Mouse (Mus musculus) MN1 (cell line): ENCODE data around the gene Ppp1r10.

Experiments
- DNase-seq: peaks from one replicate; pipeline ENCODE4 v3.0.0-alpha.2; 2016; ENCODE audit warnings: low spot score

Ppp1r10 gene

DNA sequence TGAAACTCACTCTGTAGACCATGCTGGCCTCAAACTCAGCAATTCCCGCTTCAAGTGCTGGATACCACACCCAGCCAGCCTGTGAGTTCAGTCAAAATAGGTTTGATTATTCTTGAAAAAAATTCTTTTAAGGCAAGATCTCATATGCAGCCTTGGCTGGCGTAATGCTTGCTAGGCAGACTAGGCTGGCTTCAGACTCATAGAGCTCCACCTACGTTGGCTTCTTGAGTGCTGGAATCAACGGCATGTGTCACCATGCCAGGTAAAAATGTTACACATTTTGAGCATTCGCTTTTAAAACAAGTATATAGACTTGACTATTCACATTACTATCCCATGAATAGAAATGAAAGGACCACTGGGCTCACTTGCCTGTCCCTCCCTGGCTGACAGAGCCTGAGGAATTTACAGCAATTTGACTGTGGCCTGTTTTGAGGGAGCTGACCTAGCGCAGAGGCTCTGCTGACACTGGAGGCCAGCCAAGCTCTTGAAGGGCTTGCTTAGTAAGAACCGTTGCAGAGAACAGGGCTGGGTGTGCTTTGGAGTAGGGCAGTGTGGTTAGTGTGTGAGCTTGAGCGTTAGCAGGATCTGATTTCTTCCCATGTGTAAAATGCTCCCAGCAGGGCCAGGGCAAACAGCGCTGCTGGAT, 12.8 kb upstream of the Ppp1r10 start:
- peak; percentile 86 for DNase-seq

DNA sequence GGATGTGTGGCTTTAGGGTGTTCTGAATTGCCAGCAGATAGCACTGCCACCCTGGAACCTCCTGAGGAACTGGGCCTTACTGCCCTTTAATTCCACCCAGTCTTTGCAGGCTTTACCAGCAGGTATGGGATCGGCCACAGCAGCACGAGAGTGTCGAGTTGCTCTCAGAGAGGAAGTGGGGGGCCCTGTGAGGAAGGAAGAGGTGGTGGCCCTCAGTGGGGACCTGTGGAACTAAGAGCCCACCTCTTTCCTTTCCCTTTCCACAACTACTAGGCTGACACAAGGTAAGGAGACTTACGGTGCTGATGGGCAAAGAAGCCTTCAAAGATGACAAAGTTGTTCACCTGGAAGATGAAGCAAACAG, 12.3 kb upstream of the Ppp1r10 start:
- no peak for DNase-seq

DNA sequence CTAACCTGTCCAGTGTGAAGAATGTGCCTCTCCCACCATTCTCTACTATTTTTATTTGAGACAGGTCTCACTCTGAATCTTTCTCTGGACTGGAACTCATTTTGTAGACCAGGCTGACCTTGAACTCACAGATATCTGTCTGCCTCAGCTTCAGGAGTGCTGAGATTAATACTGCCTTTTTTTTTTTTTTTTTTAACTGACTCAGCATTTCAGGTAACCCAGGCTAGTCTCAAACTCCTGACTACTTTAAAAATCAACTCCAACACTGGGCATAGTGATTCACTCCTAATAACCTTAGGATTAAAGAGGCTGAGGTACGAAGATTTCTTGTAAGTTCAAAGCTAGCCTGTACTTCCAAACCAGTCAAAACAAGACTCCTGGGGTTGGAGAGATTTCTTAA, 10.6 kb upstream of the Ppp1r10 start:
- no peak for DNase-seq

DNA sequence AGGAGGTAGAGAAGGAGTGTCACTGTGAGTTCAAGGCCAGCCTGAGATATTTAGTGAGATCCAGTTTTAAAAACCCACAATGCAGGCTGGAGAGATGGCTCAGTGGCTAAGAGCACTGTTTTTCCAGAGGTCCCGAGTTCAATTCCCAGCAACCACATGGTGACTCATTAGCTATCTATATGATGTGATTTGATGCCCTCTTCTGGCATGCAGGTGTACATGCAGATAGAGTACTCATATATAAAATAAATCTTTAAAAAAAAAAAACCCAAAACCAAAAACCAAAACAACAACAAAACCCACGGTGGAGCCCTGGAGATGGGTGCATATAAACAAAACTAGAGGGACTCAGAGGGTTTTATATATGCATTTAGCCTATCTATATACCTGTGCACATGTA, 8.6 kb upstream of the Ppp1r10 start:
- DNase-seq = peak; percentile 27

DNA sequence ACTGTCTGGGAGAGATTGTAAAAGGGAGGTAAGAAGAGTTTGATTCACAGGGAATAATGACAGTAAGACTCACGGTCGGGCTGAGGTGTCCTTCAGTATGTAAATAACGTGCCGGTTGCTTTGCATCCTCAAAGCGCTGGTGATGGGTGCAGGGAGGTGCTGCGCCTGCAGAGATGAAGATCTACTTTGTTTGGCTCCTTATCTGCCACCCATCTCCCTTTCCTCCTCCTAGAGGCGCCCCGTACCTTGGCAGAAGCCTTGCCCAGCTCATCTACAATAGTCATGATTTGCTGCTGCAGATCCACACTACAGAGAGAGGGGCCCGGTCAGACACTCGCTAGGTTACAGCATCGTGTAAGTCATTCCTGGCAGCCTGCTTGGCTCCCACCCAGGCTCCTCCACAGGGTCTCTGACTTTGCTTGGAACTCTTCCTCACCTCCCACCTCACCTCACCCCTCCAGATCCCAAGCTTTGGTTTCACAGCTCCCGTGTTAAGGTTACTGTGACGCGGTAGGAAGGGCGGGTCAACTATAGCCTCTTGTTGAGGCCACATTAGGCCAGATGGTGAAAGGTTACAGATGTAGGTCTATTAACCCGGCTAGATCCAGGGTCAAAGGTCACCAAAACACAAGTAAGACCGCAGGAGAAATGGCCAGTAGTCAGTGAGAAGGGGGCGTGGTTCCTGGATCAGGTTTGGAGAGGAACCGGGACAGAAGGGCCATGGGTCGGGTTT, 6.9 kb upstream of the Ppp1r10 start:
- no peak for DNase-seq

DNA sequence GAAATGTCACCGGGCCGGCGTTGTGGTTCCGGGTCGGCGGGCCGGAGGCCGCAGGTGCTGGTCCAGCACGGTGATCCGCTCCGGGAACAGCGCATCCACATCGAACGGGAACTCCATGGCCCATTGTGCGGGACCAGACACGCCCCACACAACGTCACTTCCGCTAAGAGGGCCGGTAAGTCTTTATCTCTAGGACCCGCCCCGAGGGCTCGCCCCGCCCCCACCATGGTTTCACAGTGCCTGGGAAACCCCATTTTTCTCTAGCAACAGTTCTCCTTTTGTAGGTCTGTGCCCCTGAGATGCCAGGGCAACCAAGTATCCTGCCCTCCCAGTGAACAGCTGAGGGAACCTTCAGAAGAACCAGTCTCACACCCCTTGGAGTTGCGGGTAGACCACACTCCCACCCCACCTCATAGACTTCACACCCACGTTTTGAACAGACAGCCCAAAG, 6.3 kb upstream of the Ppp1r10 start, which contains the start of gene Atat1:
Gene Atat1, minus strand, starts transcription at position 157 of the 451 bp plus-strand sequence.
- peak; percentile 89 for DNase-seq

DNA sequence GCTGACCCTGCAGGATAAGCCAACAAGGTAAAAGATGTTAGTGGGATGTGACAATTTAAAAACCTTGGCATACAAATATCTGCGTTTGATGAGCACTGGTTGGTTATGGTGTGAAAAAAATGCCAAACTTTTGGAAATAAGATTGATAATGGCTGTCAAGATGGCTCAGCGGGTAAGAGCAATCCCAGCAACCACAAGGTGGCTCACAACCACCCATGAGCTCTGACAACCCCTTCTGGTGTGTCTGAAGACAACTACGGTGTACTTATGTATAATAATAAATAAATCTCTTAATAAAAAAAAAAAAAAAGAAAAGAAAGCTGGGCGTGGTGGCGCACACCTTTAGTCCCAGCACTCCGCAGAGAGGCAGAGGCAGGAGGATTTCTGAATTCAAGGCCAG, 1.3 kb upstream of the Ppp1r10 start:
- DNase-seq = peak; percentile 43

DNA sequence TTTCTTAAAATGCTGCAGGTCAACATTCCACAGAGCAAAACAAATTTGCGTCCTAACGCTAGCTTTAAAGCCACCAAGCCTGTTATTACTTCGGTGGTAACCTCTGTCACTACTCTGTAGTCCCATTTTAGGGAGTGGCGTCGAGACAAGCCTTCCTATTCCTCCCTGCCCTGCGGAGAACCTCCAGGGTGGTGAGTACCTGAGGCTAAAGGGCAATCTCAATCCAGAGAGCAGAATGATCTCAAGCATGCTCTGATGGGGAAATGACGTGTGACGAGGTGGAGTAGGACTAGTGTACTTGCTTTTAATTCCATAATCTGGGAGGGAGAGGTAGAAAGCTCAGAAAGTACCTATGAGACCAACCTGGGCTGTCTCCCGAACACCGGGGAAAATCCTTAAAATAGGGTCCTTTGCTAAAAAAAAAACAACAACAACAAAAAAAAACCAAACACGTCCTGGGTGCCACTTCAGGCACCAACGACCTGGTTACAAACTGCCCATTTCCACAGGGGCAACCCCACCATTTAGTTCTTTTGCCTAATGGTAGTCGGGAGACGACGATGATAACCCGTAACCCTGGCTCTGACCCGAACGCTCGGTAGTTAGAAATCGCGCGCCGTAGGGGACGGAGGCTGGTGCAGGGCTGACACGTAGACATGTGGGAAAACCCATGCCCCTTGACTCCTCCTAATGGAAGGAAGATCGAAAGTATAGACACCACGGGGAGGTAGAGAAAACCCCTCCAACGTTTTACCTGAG, 517 bp upstream of the Ppp1r10 start:
- peak; percentile 45 for DNase-seq

DNA sequence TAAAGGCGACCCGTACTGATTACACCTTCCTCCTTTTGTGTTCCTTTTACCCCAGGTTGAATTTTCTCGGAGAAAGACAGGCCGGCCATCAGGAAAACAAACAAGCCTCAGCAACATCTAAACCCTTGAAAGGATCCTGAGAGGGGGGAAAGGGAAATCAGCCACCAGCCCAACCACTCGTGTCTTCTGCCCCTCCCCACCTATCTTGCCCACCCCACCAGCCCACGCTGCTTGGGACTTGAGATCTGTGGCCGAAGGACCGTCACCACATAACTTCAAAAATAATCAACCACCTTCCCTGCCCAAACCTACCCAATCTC, 869 bp downstream of the Ppp1r10 start:
- DNase-seq = no peak

DNA sequence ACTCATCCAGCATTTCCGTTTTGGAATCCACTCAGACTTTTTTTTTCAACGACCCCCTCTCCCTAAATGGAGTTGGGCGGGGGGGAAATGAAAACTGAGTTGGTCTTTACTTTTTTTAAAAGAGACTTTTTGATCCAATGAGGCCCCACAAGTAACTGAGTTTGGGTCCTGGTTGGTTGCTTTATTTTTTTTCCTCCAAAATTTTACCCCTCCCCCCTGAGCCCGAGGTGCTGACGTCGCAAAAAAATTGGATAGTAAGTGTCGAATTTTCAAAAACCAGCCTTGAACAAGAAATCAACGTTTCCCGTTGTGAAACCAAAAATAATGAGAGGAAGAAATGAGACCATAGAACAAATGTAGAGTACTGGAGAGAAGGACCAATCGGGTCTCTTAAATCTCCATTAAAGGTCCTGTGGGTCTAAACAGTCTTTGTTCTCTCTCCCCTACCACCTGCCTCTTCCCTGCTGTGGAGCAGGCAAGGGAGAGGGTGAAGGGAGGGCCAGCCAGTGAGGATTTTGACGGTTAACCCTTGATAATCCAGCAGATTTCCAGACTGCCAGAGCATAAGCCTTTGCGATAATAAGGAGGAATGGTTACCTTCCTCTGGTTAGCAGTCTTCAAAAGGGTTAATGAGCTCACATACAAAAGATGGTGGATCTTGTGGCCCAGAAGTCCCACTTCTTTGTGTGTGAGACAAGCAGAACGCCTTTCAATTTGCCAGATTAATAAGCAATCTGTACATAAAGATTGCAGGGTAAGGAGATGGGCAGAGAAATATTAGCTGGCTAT, 1.4 kb downstream of the Ppp1r10 start:
- DNase-seq = peak; percentile 67

DNA sequence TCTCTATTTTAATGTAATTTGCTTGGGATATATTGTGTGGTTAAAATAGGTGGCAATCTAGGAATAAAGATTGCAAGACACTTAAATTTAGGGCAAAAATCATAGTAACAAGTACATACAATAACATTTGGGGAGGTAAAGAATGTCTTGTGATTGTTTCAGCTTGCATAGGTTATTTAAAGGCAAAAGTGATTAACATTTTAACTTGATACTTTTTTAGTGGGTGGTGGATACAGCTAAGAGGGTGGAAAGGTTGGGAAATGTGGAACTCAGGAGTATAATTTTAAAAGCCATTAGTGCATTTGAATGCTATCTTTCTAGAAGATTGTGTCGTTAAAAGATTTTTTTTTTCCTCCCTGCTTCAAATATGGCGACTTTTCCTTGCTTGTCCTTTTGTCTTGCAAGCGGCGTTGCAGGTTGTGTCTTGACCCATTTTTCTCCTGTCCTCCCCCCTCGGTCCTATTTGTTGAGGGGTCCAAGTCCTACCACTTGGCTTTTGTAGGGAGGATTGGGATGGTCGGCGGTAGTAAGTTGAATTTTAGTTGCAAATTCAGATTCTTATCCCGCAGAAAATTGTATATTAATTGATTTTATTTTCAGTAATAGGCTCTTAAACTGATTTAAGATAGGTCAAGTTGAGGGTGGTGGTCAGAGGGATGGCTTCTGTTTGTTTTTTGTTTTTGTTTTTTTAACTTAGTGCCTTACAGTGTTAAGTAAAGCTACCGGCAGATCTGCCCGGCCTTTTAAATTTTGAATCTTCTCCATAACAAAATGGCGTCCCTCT, 2.2 kb downstream of the Ppp1r10 start:
- peak; percentile 74 for DNase-seq

DNA sequence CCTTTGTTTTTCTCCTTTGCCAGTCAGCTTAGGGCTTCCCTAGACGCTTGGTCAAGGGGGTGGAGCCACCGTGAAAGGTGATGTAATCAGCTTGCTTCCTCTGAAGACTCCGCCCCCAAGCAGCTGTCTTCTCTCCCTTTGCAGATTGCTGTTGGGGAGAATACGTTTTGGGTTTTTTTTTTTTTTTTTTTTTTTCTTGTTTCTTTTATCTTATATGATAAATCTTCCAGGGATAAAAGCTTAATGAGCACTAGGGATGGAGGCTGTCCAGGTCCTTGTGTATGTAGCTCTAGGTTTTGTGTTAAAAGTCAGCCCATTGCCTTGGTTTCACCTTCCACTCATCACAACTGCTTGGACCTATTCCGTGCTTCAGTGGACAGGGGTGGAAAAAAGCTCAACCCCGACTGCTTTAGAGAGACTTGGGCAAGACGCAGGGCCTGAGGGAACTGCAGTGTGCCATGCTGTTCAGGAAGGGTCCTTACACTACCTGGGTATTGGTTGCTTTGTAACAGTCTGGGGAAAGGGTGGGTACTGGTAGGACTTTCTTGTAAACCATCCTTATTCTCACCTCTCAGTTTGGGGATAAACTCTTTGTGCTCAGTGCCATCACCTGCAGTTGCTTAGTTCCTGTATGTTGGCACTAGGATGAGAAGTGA, 3.0 kb downstream of the Ppp1r10 start:
- DNase-seq = peak; percentile 98

DNA sequence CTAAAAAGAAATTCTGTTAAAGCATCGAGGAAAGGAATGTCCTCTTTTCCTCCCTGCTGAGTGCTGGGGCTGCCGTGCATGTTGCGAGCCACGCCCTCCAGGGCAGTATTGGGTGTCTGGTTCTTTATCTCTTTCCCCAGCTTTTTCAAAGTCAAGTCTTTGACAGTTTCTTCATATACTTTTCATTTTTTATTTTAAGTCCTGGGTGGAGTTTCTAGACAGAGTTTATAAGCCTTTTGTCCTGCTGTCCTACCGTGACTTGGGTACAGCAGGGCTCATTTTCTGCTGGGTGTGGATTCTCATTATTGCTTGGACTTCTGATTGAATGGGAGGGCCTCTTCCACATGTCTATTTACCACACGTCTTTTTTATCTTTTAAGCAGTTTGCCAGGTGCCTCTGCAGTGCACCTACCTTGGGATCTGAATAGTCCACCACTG, 3.6 kb downstream of the Ppp1r10 start:
- DNase-seq = peak; percentile 41

DNA sequence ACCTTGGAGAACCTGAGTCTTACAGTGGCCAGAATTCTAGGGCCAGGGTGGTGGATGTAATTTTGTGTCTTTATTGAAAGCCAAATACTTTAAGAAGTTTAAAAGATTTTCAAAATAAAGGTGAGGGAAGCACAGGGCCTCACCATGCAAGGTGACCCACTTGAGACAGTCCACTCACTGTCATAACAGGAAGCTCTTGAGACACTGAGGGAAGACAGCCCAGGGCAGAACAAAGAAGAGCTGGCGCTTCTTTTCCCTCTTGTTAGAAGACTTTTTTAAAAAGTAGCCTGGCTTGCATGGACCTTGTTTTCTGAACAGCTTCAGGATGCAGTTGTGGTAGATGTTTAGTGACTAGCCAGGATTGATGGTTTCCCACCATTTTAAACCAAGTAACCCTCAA, 4.2 kb downstream of the Ppp1r10 start:
- no peak for DNase-seq

DNA sequence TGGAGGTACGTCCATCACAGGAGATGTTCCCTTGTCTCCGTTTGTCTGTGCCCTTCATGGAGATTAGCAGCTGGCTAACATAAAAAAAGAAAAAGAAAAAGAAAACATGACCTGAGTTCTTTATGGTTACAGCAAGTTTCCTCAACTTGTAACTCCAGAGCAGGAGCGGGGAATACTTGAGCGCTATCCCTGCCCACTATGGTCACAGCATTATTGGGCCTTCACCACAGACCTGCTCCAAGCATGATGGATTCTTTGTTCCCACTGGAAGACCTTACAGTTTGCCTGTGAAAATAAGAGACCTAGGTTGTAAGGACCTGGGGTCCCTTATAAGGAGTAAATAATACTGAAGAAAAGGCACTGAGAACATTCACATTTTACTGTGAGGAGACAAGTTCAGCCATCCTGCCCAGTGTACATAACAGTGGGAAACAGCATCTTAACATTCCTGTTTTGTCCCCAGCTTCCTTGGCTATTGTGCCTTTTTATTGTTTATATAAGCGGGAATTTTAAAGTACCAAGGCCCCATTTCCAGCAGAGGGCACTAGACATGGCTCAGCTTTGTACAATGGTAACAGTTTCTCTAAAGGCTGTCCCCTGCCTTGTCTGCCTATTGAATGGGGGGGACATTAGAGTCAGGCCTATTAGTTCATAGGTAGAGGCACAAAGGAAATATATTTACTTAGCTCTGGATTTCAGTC, 4.8 kb downstream of the Ppp1r10 start:
- peak; percentile 61 for DNase-seq

DNA sequence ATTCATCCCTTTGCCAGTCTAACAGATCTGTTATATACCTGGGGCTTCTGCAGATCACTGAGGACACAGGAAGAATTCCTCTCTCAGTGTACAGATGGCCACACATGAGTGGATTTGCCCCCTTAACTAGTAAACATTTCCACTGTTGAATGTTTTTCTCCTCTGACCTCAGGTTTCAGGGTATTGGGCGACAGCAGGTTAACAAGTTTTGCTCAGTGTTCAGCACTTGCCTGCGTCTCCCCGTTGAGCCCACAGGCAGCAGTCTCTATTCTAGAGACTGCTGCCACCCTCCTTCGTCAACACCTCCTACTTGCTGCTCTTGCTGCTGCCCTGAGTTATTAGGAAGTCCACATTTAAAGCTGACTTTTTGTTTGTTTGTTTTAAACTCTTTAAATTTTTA, 5.5 kb downstream of the Ppp1r10 start:
- no peak for DNase-seq

DNA sequence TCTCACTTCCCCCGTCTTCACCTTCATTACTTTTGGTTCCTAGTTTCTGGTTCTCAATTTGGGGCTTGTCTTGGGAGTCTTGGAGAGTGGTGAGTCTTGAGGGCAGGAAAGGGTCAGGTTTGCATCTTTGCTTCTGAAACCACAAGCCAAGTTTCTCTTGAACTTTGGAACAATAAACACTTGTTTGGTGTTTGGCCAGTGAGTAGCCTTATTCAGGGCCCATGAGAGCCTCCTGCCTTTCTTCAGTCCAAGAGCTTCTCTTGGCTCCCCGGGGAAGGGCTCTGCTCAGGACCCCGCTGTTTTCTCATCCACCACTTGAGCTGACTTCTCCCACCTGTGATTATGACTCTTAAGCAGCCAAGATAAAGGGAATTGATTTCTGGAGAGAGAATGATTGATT, 6.3 kb downstream of the Ppp1r10 start:
- no peak for DNase-seq

DNA sequence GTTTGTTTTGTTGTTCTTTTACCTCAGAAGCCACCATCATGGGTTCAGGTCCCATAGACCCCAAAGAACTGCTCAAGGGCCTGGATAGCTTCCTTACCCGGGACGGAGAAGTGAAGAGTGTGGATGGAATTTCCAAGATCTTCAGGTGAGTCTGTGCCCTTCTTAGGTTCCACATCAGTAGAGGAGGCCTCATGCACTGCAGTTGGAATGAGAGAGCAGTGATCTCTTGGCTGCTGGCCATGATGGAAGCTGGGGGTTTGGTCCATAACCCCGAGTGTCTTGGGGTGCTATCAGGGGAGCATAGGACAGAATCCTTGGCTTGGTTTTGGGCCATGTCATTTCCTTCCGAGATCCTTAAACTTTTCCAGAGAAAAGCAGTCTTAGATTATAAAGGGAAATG, 7.0 kb downstream of the Ppp1r10 start:
- DNase-seq = no peak

DNA sequence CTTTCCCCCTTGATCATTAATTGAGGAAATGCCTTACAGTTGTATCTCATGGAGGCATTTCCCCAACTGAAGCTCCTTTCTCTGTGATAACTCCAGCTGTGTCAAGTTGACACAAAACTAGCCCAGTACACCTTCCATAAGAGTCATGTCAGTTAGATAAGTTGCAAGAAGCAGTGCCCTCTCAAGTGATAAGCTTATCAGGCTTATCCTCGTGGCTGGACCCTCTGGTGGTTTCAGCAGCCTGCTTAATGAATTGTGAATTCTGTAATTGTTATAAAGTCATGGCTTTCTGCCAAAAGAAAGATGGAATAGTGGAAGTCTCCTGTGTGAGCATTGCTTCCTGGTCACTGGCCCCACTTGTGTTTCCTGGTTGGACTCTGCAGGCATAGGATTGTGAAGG, 11.2 kb downstream of the Ppp1r10 start:
- no peak for DNase-seq

DNA sequence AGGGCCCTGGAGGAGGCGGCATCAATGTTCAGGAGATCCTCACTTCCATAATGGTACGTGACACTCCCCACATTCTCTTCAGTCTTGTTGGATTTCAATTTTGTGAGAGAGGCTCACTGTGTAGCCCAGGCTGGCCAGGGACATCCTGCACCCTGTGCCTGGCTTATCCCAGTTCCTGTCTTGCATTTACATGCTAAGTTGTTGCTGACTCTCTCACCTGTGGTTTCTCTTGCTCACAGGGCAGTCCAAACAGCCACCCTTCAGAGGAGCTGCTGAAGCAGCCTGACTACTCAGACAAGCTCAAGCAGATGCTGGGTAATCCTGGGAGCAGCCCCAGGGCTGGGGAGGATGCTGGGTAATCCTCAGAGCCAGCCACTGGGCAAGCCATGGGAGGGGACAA, 13.3 kb downstream of the Ppp1r10 start:
- DNase-seq = no peak
